Mouse (Mus musculus): ENCODE measurements around the gene Gsdma2. TPM values are rescaled to one million over a fixed set of nuclear protein-coding genes. Genes with fewer than 3 reads are reported as not detected.

Gene Gsdma2
- polyA plus RNA-seq, 1 experiment: not detected

DNA sequence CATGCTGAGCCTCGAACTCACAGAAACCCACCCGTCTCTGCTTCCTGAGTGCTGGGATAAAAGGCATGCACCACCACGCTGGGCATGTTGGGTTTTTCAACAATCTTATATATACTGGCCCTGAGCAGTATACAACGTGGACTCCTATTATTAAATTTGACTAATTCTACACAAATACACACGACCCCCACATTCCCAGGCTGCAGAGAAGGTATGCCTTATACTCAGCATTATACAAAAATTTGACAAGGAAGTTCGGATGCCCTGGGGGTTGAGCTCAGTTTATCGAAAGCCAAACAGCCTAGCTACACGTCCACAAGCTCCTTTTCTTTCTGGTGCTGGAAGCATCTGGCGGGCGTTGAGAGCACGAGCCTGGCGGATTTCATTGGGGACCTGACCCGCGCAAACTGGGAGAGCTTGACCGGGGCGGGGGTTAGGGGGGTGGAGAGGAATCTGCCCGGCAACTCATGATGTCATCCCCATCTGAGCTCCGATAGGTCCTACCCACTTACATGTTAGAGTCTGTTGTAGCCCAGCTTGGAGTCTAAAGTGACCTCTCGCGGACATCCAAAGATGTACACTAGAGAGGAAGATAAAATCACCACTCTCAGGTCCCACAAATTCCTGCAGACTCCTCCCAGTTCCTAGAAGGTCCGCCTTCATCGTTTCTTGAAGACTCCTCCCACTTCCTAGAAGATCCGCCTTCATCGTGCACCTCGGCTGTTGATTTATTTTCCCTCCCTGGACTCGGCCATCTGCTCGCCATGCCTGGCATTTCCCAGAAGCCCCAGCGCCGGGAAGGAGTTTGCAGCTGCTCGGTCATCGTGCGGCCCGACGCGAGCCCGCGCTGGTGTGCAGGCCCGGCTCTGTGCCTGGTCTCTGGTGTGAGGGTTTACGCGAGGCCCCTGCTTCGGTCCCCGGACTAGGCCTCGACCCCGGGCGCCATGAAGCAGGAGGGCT lies 35.5 kb downstream of the Gsdma2 start, which contains the start of gene Psmd3:
TSS of gene Psmd3 (plus strand) at position 769 of the 960 bp plus-strand sequence.
- TF ChIP-seq POLR2A (IDR thresholded peaks at IDR 0.05; ENCODE audit: borderline replicate concordance, extremely low read depth, low read depth, low read length) (peak; percentile 86), CTCF (IDR thresholded peaks at IDR 0.05; ENCODE audit: insufficient read depth, low read length) (0 out of 2 replicates have a peak, but pooled peaks have one; percentile 0)
- peak; percentile 96 for DNase-seq
- Histone ChIP-seq H3K4me1 (ENCODE audit: control insufficient read depth, insufficient read depth, low read length) (peaks cover 2% of the 10 kb centered on the region; the same call in 1 of the 2 replicates), H3K4me3 (replicated peaks; ENCODE audit: extremely low read depth, low read depth, low read length) (peak within 1 kb of the TSS; percentile 93)
- WGBS: 3% methylated on average over 45 of the region's 45 CpGs

DNA sequence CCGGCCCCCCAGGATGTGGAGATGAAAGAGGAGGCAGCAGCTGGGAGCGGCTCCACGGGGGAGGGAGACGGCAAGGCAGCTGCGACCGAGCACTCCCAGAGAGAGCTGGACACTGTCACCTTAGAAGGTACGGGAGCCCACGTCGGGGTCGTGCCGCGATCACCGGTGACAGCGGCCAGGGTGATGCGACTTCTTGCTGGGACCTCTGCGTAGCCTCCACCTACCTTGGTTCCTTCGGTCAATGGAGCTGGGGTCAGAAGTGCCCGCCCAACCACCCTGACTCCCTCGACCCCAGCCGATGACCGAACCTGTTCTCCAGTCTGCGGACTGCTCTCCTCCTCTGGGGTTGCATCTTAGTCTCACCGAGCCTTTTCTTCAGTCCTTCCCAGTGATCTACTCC lies 36.3 kb downstream of the Gsdma2 start:
- Histone ChIP-seq H3K4me3 (replicated peaks; ENCODE audit: extremely low read depth, low read depth, low read length) (peak overlapping the region; percentile 93), H3K4me1 (ENCODE audit: control insufficient read depth, insufficient read depth, low read length) (peaks cover 2% of the 10 kb centered on the region; the same call in 1 of the 2 replicates)
- DNase-seq: no peak
- no peak for TF ChIP-seq CTCF (IDR thresholded peaks at IDR 0.05; ENCODE audit: insufficient read depth, low read length)
- no peak for TF ChIP-seq POLR2A (IDR thresholded peaks at IDR 0.05; ENCODE audit: borderline replicate concordance, extremely low read depth, low read depth, low read length)
- under 1% methylated on average over 23 of the region's 23 CpGs for WGBS

DNA sequence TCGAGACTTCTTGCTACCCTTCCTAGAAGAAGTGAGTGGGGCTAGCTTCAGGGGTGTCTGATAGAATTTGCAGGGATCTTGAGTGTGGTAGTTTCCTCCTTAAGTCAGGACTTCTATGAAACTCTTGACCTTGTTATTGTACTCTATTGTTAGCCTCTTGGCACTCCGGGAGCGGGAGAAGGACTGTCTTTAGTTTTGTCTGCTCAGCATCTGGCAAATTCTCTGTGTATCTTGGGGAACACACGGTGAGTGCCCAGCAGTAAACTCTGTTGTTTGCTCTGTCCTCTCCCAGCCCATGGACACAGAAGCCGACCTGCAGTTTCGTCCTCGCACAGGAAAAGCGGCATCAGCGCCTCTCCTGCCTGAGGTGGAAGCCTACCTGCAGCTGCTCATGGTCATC lies 39.1 kb downstream of the Gsdma2 start:
- no peak for DNase-seq
- no peak overlapping the region for H3K4me3 ChIP-seq (replicated peaks; ENCODE audit: extremely low read depth, low read depth, low read length)
- no peak for TF ChIP-seq POLR2A (IDR thresholded peaks at IDR 0.05; ENCODE audit: borderline replicate concordance, extremely low read depth, low read depth, low read length)
- no peak for TF ChIP-seq CTCF (IDR thresholded peaks at IDR 0.05; ENCODE audit: insufficient read depth, low read length)
- WGBS: 80% methylated on average over 9 of the region's 9 CpGs
- peaks cover 2% of the 10 kb centered on the region; the same call in 1 of the 2 replicates for H3K4me1 ChIP-seq (ENCODE audit: control insufficient read depth, insufficient read depth, low read length)

DNA sequence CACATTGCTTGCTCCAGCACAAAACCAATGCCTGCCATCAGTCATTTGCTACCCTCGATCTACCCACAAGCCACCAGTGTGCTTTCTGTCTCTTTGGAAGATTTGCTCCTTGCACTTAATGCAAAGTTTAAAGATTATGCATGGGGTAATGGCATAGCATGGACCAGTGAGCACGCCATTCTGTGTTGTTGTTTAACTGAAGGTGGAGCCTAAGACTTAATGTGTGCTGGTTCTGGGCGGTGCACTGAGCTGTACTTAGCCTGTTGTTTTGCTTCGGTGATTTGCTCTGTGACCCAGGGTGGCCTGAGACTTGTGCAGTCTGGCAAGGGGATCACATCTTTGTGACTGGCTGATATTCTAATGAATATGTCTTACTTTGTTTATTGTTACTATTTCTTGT lies 40.4 kb downstream of the Gsdma2 start:
- WGBS: 65% methylated on average over 4 of the region's 4 CpGs
- Histone ChIP-seq H3K4me1 (ENCODE audit: control insufficient read depth, insufficient read depth, low read length) (no peaks in the 10 kb centered on the region), H3K4me3 (replicated peaks; ENCODE audit: extremely low read depth, low read depth, low read length) (no peak overlapping the region)
- no peak for DNase-seq
- TF ChIP-seq CTCF (IDR thresholded peaks at IDR 0.05; ENCODE audit: insufficient read depth, low read length): no peak
- TF ChIP-seq POLR2A (IDR thresholded peaks at IDR 0.05; ENCODE audit: borderline replicate concordance, extremely low read depth, low read depth, low read length): no peak

- no peak for TF ChIP-seq CTCF (IDR thresholded peaks at IDR 0.05; ENCODE audit: insufficient read depth, low read length)
- TF ChIP-seq POLR2A (IDR thresholded peaks at IDR 0.05; ENCODE audit: borderline replicate concordance, extremely low read depth, low read depth, low read length): no peak
- Histone ChIP-seq H3K4me3 (replicated peaks; ENCODE audit: extremely low read depth, low read depth, low read length) (no peak overlapping the region), H3K4me1 (ENCODE audit: control insufficient read depth, insufficient read depth, low read length) (no peaks in the 10 kb centered on the region)
- WGBS: 81% methylated on average over 8 of the region's 8 CpGs
- no peak for DNase-seq
These were observed 41.5 kb downstream of the Gsdma2 start for GRCm38 (mm10) chr11:98688009-98688408.

DNA sequence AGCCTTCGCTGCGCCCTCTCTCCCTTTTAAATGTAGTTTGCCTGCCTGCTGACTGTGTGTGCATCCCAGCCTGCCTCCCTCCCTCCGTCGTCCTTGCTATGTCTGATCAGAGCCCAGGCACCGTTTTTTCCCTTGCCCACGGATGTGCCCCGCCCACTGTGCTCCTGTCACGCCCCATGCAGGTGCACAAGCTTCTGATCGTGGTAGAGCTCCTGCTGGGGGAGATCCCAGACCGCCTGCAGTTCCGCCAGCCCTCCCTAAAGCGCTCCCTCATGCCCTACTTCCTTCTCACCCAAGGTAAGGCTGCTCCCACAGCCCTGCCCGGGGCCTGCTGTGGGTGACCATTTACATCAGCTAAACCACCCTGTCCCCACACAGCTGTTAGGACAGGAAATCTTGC lies 46.6 kb downstream of the Gsdma2 start:
- Histone ChIP-seq H3K4me3 (replicated peaks; ENCODE audit: extremely low read depth, low read depth, low read length) (no peak overlapping the region), H3K4me1 (ENCODE audit: control insufficient read depth, insufficient read depth, low read length) (no peaks in the 10 kb centered on the region)
- no peak for TF ChIP-seq CTCF (IDR thresholded peaks at IDR 0.05; ENCODE audit: insufficient read depth, low read length)
- TF ChIP-seq POLR2A (IDR thresholded peaks at IDR 0.05; ENCODE audit: borderline replicate concordance, extremely low read depth, low read depth, low read length): no peak
- 71% methylated on average over 13 of the region's 13 CpGs for WGBS
- DNase-seq: no peak

DNA sequence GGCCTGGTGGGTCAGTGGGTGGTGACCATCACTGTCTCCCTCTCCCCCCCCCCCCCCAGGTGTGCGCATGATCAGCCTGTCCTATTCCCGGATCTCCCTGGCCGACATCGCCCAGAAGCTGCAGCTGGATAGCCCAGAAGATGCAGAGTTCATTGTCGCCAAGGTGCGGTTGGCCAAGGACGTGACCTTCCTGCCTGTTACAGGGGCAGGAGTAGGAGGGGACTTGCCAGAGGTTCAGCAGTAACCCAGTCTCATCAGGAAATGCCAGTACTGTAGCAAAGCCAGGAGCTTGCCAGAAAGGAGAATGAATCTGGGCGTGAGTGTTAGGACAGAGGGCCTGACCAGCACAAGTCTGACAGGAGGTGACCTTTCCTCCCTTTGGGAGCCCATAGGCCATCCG lies 47.2 kb downstream of the Gsdma2 start:
- Histone ChIP-seq H3K4me3 (replicated peaks; ENCODE audit: extremely low read depth, low read depth, low read length) (no peak overlapping the region), H3K4me1 (ENCODE audit: control insufficient read depth, insufficient read depth, low read length) (no peaks in the 10 kb centered on the region)
- no peak for DNase-seq
- TF ChIP-seq CTCF (IDR thresholded peaks at IDR 0.05; ENCODE audit: insufficient read depth, low read length) (no peak), POLR2A (IDR thresholded peaks at IDR 0.05; ENCODE audit: borderline replicate concordance, extremely low read depth, low read depth, low read length) (no peak)
- WGBS: 83% methylated on average over 9 of the region's 9 CpGs

DNA sequence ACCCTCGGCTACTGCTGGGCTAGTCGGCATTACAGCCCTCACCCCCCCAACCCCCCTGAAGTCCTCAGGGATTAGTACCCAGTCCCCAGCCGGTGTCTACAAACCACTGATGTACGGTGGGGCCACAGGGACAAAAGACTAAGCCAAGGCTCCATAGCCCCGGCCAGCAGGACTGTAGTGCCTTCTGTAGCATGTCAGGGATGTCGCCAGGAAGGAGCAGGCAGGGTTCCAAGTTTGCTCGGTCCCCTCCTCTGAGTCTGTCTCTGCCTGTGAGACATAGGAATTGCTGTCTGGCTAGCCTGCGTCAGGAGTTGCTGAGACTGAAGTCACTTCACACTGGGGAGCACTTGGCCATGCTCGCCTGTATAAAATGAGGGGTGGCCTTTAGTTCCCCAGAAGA lies 47.7 kb downstream of the Gsdma2 start:
- no peak for TF ChIP-seq POLR2A (IDR thresholded peaks at IDR 0.05; ENCODE audit: borderline replicate concordance, extremely low read depth, low read depth, low read length)
- no peak for TF ChIP-seq CTCF (IDR thresholded peaks at IDR 0.05; ENCODE audit: insufficient read depth, low read length)
- Histone ChIP-seq H3K4me1 (ENCODE audit: control insufficient read depth, insufficient read depth, low read length) (no peaks in the 10 kb centered on the region), H3K4me3 (replicated peaks; ENCODE audit: extremely low read depth, low read depth, low read length) (no peak overlapping the region)
- DNase-seq: no peak
- WGBS: 67% methylated on average over 9 of the region's 9 CpGs

GRCm38 (mm10) chr11:98695408-98695807 lies 48.8 kb downstream of the Gsdma2 start:
- H3K4me3 ChIP-seq (replicated peaks; ENCODE audit: extremely low read depth, low read depth, low read length): no peak overlapping the region
- no peaks in the 10 kb centered on the region for H3K4me1 ChIP-seq (ENCODE audit: control insufficient read depth, insufficient read depth, low read length)
- 75% methylated on average over 14 of the region's 14 CpGs for WGBS
- no peak for DNase-seq
- no peak for TF ChIP-seq POLR2A (IDR thresholded peaks at IDR 0.05; ENCODE audit: borderline replicate concordance, extremely low read depth, low read depth, low read length)
- no peak for TF ChIP-seq CTCF (IDR thresholded peaks at IDR 0.05; ENCODE audit: insufficient read depth, low read length)
